Mouse (Mus musculus) heart, postnatal 4 days (tissue): Measurements from ENCODE around the gene Eif3m. TPM values are rescaled to one million over a fixed set of nuclear protein-coding genes. Genes with fewer than 3 reads are reported as not detected.

ENCODE experiments used
- DNase-seq: peaks from one replicate; pipeline ENCODE4 v3.0.0; 2021
- total RNA-seq, 2 experiments: library from RNA; stranded (reverse); gene quantifications; 2 replicates each; pipeline ENCODE4 v1.2.3; 2021

Gene Eif3m
- total RNA-seq, 2 experiments from 2014 or later = 145 to 152 TPM

GRCm38 (mm10) chr2:105016192-105016966 lies 501 bp downstream of the Eif3m start:
- no peak for DNase-seq

- DNase-seq = no peak
Observed at GRCm38 (mm10) chr2:105007236-105007635, 9.6 kb downstream of the Eif3m start.

GRCm38 (mm10) chr2:104996201-104996600 lies 20.7 kb downstream of the Eif3m start:
- no peak for DNase-seq

- DNase-seq = no peak
Observed at GRCm38 (mm10) chr2:104994436-104994835, 22.4 kb downstream of the Eif3m start.

- no peak for DNase-seq
Observed at GRCm38 (mm10) chr2:104988974-104989373, 27.9 kb downstream of the Eif3m start.

- no peak for DNase-seq
Observed at GRCm38 (mm10) chr2:104985796-104986195, 31.1 kb downstream of the Eif3m start.

GRCm38 (mm10) chr2:104981712-104982111 lies 35.2 kb downstream of the Eif3m start:
- no peak for DNase-seq

GRCm38 (mm10) chr2:104964492-104964891 lies 52.4 kb downstream of the Eif3m start:
- peak; percentile 14 for DNase-seq

Other genes starting within 250 kb of the Eif3m start
- 10 to 100 TPM; 30.7 to 30.8 TPM for gene Qser1, start 200.3 kb downstream of the Eif3m start, total RNA-seq
- 1 to 10 TPM; 2.8 to 3.3 TPM for gene Prrg4, start 167.2 kb downstream of the Eif3m start, total RNA-seq
- gene Ccdc73, start 149.3 kb downstream of the Eif3m start, total RNA-seq = 1 to 10 TPM; 3.7 to 3.8 TPM
- gene Gm11060, start 74.9 kb upstream of the Eif3m start, total RNA-seq = not detected
- 10 to 100 TPM; 19.7 to 21.5 TPM for gene Wt1, start 109.4 kb upstream of the Eif3m start, total RNA-seq
- gene Them7, start 207.2 kb upstream of the Eif3m start, total RNA-seq = 1 to 10 TPM in 1 of 2 experiments, under 1 TPM in 1; 0.61 to 1.6 TPM